Mouse (Mus musculus): ENCODE data around the gene Gm49776. TPM values are rescaled to one million over a fixed set of nuclear protein-coding genes. Genes with fewer than 3 reads are reported as not detected.
A peak's percentile ranks its signal among the peaks of the same experiment; 100 is the strongest.
"Not testable (repeated sequence)": the region's sequence is repeated elsewhere in the genome, so short reads cannot be mapped to it uniquely, and the experiment has no call there.

Gene Gm49776
- polyA plus RNA-seq (2016; fragmentation: Nextera tagmentation; extraction: Ambion mirVana) = 2.1 and 2.3 TPM in 2 replicates

DNA sequence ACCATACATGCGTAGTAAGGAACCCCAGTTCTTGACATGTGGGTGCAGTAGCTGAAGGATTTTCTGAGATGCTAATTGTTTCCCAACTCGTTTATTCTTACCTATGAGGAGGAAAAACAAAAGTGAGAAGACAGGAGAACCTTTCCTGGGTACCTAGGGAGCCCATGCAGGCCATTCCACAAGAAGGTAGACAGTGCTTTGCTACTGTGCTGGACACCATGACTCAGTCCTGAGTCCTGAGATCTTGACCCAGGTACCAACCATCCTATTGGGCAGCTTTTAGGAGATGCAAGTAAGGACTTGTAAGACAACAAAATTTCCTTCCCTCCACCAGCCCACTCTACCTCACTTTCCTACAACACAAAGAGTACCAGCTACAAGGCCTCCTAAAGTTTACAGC, at the start of gene Gm49776:
Gene Gm49776, minus strand, starts transcription at position 101 of the 400 bp plus-strand sequence.
- Histone ChIP-seq H3K9me3 (no peaks in the 10 kb centered on the region), H3K4me3 (no peak within 1 kb of the TSS), H3K4me1 (no peaks in the 10 kb centered on the region), H3K36me3 (peaks cover 90% of the 10 kb centered on the region), H3K9ac (no peak within 1 kb of the TSS), H3K27ac (no peak within 1 kb of the TSS), H3K27me3 (no peaks in the 10 kb centered on the region), H3K4me2 (replicated peaks) (no peak within 1 kb of the TSS)
- 93% methylated on average over 2 of the region's 2 CpGs for WGBS
- no peak for ATAC-seq (ENCODE audit: insufficient number of reproducible peaks, insufficient read depth, low FRiP score, low TSS enrichment)

DNA sequence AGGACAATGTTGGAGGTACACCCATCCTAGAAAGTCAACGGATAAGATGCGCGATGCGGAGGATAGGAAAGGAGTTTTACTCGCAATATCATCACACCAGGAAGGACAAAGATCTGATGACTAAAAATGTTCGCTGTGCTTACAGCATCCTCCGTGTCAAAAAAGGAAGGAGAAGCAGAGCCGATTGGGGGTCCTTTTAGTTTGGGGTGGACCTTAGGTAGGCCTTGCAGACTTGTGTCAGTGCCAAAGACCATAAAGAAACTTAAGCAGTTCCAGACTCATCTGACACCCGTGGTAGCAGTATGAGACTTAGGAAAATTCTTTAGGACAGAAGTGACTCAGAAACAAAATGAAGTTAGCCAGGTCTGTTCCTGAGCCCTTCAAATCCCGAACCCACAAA, 31.5 kb upstream of the Gm49776 start:
- H3K4me3 ChIP-seq = peak overlapping the region; percentile 71
- peaks cover 10% of the 10 kb centered on the region for H3K36me3 ChIP-seq
- peak overlapping the region; percentile 38; the same call in 1 of the 2 replicates for H3K9ac ChIP-seq
- H3K4me2 ChIP-seq (replicated peaks) = peak overlapping the region; percentile 95
- peaks cover 19% of the 10 kb centered on the region for H3K4me1 ChIP-seq
- peak overlapping the region; percentile 91 for H3K27ac ChIP-seq
- ATAC-seq (ENCODE audit: insufficient number of reproducible peaks, insufficient read depth, low FRiP score, low TSS enrichment) = 0 out of 2 replicates have a peak, but pooled peaks have one; percentile 3
- not testable (repeated sequence) for H3K9me3 ChIP-seq, H3K27me3 ChIP-seq
- WGBS = 4% methylated on average over 10 of the region's 10 CpGs

DNA sequence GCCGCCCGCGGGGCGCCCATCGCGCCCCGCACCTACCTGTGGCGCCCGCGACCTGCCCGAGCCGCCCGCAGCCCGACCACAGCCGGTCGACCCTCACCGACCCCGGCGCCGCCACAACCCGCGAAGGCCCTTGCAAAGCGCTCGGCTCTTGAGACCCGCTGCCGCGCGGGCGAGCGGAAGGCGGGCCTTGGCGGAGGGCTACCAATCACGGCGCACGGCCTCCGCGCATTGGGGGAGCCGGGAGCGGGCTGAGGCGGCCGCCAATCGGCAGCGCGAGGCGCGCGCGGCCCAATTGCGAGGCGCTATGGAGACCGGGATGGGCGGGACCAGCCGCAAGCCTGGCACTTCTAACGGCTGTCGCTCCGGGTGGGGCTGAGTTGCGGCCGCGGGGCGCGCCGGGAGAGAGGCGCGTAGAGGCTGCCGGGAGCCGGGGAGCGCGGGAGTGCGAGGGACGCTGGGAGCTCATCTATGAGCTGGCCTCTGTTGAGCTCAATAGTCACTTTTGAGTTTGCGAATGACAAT, 31.0 kb upstream of the Gm49776 start, which contains the start of gene Dgcr8:
Gene Dgcr8, minus strand, starts transcription at position 180 of the 522 bp plus-strand sequence.
- peak; percentile 99 for ATAC-seq (ENCODE audit: insufficient number of reproducible peaks, insufficient read depth, low FRiP score, low TSS enrichment)
- peaks cover 19% of the 10 kb centered on the region for H3K4me1 ChIP-seq
- H3K27ac ChIP-seq = peak within 1 kb of the TSS; percentile 91
- H3K4me2 ChIP-seq (replicated peaks) = peak within 1 kb of the TSS; percentile 95
- peak within 1 kb of the TSS; percentile 71 for H3K4me3 ChIP-seq
- H3K9me3 ChIP-seq = no peaks in the 10 kb centered on the region
- H3K36me3 ChIP-seq = peaks cover 14% of the 10 kb centered on the region
- under 1% methylated on average over 71 of the region's 71 CpGs for WGBS
- H3K9ac ChIP-seq = peak within 1 kb of the TSS; percentile 94
- H3K27me3 ChIP-seq = no peaks in the 10 kb centered on the region

DNA sequence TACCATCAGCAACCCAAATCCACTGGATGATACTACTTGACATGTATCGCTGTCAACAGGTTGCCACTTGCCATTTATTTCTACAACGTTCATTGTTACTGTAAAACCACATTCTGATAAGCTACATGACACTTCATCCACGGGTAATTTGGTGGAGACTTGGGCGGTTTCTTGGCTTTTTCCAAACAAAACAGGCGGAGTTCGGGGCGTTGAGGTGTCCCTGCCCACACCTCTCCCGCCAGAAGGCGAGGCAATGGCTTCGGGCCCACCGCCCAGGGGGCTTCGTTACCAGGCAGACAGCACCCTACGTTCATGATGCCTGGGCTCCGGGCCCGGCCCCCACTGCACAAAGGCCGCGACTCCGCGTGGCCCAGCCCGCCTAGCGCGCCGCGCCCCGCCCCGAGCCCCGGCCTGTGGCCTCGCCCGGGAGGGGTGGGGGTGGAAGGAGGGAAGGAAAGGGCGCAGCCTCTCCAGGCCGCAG, 30.5 kb upstream of the Gm49776 start:
- H3K4me1 ChIP-seq = peaks cover 19% of the 10 kb centered on the region
- WGBS = under 1% methylated on average over 31 of the region's 31 CpGs
- peaks cover 19% of the 10 kb centered on the region for H3K36me3 ChIP-seq
- H3K27ac ChIP-seq = peak overlapping the region; percentile 91
- no peaks in the 10 kb centered on the region for H3K9me3 ChIP-seq
- peak overlapping the region; percentile 94 for H3K9ac ChIP-seq
- peak overlapping the region; percentile 71 for H3K4me3 ChIP-seq
- peak; percentile 86 for ATAC-seq (ENCODE audit: insufficient number of reproducible peaks, insufficient read depth, low FRiP score, low TSS enrichment)
- no peaks in the 10 kb centered on the region for H3K27me3 ChIP-seq
- peak overlapping the region; percentile 95 for H3K4me2 ChIP-seq (replicated peaks)

DNA sequence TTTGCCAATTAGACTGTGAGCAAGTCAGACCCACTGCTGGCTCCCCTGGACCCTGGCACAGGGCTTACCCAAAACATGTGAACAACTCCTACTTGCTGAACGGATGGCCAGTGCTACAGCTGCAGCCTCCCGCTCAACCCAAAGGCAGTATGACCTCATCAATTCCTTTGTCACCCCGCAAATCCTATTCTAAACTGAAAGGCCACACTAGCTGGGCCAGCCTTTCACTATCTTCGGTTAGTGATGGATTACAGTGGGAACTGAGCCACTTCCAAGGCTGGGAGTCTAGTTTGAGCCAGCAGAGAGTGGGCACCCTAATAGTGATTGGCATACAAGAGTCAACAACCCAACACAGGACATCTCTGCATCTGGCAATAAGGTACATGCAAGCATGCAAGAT, 30.0 kb upstream of the Gm49776 start:
- H3K36me3 ChIP-seq = peaks cover 23% of the 10 kb centered on the region
- H3K4me1 ChIP-seq = peaks cover 19% of the 10 kb centered on the region
- H3K27me3 ChIP-seq = no peaks in the 10 kb centered on the region
- H3K9ac ChIP-seq = peak overlapping the region; percentile 94
- peak overlapping the region; percentile 71 for H3K4me3 ChIP-seq
- no peaks in the 10 kb centered on the region for H3K9me3 ChIP-seq
- 3% methylated on average over 4 of the region's 4 CpGs for WGBS
- H3K4me2 ChIP-seq (replicated peaks) = peak overlapping the region; percentile 95
- H3K27ac ChIP-seq = peak overlapping the region; percentile 91
- ATAC-seq (ENCODE audit: insufficient number of reproducible peaks, insufficient read depth, low FRiP score, low TSS enrichment) = no peak

DNA sequence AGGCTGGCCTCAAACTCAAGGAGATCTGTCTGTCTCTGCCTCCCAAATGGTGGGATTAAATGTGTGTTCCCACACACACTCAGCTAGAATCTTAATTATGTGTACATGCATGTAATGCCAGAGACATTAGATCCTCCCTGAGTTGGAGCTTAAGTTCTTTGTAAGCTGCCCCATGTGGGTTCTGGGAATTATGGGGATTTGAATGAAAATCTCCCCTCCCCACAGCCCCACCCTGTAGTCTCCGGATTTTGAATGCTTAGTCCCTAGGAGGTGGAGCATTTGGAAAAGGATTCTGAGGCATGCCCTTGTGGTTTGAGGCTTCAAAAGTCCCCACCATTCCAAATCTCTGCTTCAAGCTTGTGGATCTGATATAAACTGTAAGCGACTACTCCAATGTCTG, 17.0 kb upstream of the Gm49776 start:
- H3K27ac ChIP-seq = no peak overlapping the region
- no peaks in the 10 kb centered on the region for H3K9me3 ChIP-seq
- WGBS = 81% methylated on average over 2 of the region's 2 CpGs
- no peaks in the 10 kb centered on the region for H3K4me1 ChIP-seq
- no peaks in the 10 kb centered on the region for H3K27me3 ChIP-seq
- ATAC-seq (ENCODE audit: insufficient number of reproducible peaks, insufficient read depth, low FRiP score, low TSS enrichment) = no peak
- no peak overlapping the region for H3K9ac ChIP-seq
- peaks cover 90% of the 10 kb centered on the region for H3K36me3 ChIP-seq
- no peak overlapping the region for H3K4me2 ChIP-seq (replicated peaks)
- no peak overlapping the region for H3K4me3 ChIP-seq

DNA sequence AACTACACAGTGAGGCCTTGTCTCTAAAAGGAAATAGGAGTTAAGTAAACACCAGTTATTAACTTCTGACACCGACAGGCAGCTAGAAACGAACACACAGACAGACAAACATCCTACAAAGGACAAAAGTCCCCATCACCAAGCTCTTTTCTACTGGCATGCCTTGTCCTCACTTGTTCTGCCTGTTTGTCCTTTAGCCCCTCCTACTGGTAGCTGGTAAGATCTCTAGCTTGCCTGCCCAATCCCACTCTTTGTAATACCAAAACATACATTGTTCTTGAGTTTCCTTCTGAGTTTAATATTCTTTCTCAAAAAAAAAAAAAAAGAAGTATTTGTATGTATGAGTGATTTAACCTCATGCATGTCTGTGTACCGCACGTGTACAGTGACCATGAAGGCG, 10.1 kb upstream of the Gm49776 start:
- Histone ChIP-seq H3K27me3 (no peaks in the 10 kb centered on the region), H3K27ac (no peak overlapping the region), H3K4me3 (no peak overlapping the region), H3K9ac (no peak overlapping the region), H3K36me3 (peaks cover 84% of the 10 kb centered on the region), H3K4me2 (replicated peaks) (no peak overlapping the region), H3K4me1 (no peaks in the 10 kb centered on the region), H3K9me3 (no peaks in the 10 kb centered on the region)
- no peak for ATAC-seq (ENCODE audit: insufficient number of reproducible peaks, insufficient read depth, low FRiP score, low TSS enrichment)
- 94% methylated on average over 5 of the region's 5 CpGs for WGBS

DNA sequence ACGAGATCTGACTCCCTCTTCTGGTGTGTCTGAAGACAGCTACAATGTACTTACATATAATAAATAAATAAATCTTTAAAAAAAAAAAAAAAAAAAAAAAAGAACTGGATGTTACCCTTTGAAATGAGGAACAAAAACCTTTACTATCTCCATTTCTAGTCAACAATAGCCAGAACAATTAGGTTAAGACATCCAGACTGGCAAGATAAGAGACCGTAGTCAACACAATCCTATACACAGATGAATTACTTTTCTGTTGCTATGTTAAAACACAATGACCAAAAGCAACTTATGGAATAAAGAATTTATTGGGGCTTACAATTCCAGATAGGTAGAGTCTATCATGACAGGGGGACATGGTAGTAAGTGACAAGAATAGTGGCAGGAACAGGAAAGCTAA, 6.9 kb upstream of the Gm49776 start:
- Histone ChIP-seq H3K4me1 (no peaks in the 10 kb centered on the region), H3K27ac (no peak overlapping the region), H3K9me3 (no peaks in the 10 kb centered on the region), H3K36me3 (peaks cover 81% of the 10 kb centered on the region), H3K27me3 (no peaks in the 10 kb centered on the region), H3K9ac (no peak overlapping the region), H3K4me3 (no peak overlapping the region), H3K4me2 (replicated peaks) (no peak overlapping the region)
- whole genome bisulfite sequencing = 95% methylated on average over 2 of the region's 2 CpGs
- no peak for ATAC-seq (ENCODE audit: insufficient number of reproducible peaks, insufficient read depth, low FRiP score, low TSS enrichment)

DNA sequence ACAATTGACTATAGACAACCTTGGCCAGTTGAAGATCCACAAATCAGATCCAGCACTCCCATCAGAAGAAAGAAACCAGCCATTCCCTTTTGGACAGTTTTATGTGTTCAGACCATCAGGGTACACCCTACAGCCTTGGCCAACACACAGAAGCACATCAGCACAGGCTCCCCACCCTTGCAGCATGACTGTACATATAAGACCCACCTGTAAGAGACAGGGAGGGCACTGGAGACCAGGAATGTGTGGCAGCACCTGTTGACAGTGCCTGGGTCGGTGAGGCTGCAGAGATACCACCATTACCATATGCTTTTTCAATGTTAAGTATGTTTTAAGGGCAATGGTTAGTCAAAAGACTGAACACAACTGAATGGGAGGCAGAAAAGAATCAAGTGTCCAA, 4.3 kb downstream of the Gm49776 start:
- peaks cover 80% of the 10 kb centered on the region for H3K36me3 ChIP-seq
- no peak for ATAC-seq (ENCODE audit: insufficient number of reproducible peaks, insufficient read depth, low FRiP score, low TSS enrichment)
- 93% methylated on average over 1 of the region's 1 CpGs for WGBS

DNA sequence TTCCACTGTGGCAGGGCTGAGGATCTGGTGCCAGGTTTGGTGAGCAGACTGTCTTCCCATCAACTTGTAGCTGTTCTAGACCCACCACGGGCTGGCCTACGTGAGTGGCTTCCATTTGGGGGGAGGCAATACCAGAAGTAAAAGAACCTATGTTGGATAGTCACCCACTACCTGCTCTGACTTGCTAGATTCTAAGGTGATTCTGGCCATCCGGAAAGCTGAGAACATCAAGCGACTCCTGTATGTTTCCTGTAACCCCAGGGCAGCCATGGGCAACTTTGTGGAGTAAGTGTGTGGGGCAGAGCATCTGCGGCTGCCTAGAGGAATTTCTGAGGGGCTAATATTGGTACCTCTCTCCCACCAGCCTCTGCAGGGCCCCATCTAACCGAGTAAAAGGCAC, 5.4 kb downstream of the Gm49776 start:
- WGBS = 85% methylated on average over 6 of the region's 6 CpGs
- Histone ChIP-seq H3K4me1 (peaks cover 21% of the 10 kb centered on the region), H3K9ac (peak overlapping the region; percentile 2; the same call in 1 of the 2 replicates), H3K9me3 (no peaks in the 10 kb centered on the region), H3K36me3 (peaks cover 71% of the 10 kb centered on the region), H3K4me2 (replicated peaks) (no peak overlapping the region), H3K27ac (no peak overlapping the region), H3K4me3 (no peak overlapping the region), H3K27me3 (no peaks in the 10 kb centered on the region)
- ATAC-seq (ENCODE audit: insufficient number of reproducible peaks, insufficient read depth, low FRiP score, low TSS enrichment) = no peak

More for the DNA sequence above, 4.3 kb downstream of the Gm49776 start:
- Histone ChIP-seq H3K9ac (no peak overlapping the region), H3K4me1 (peaks cover 21% of the 10 kb centered on the region), H3K4me3 (no peak overlapping the region), H3K27ac (no peak overlapping the region), H3K27me3 (no peaks in the 10 kb centered on the region), H3K9me3 (no peaks in the 10 kb centered on the region), H3K4me2 (replicated peaks) (no peak overlapping the region)

DNA sequence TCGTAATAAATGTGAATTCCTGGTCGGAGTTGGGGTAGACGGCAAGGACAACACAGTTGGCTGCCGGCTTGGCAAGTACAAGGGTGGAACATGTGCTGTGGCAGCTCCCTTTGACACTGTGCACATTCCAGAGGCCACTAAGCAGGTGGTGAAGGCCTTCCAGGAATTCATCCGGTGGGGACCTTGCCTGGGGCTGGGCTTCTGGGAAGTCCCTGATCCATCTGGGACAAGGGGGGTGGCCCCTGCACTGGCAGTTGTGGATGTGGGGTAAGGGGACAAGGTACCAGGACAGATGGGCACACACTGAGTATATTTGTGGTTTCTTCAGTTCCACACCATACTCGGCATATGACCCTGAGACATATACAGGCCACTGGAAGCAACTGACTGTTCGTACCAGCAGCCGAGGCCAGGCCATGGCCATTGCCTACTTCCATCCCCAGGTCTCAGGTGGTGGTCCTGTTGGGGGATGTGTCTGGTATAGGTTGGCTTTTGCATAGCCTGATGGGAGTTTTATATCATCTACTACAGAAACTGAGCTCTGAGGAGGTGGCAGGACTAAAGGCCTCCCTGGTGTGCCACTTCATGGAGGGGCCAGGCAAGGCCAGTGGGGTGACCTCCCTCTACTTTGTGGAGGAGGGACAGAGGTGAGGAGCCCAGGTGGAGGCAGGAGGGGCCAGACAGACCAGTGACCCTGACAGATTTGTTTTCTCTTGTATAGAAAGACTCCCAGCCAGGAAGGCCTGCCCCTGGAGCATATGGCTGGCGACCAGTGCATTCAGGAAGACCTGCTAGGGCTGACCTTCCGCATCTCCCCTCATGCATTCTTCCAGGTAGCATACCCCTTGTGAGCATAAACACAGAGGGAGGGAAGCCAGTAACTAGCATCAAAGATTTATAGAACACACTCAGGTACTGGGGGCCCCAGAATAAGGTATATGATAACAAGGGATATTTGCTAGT, 7.0 kb downstream of the Gm49776 start:
- no peak for ATAC-seq (ENCODE audit: insufficient number of reproducible peaks, insufficient read depth, low FRiP score, low TSS enrichment)
- Histone ChIP-seq H3K27me3 (no peaks in the 10 kb centered on the region), H3K4me3 (peak overlapping the region; percentile 84; the same call in 1 of the 2 replicates), H3K4me1 (peaks cover 32% of the 10 kb centered on the region), H3K36me3 (peaks cover 66% of the 10 kb centered on the region), H3K9ac (peak overlapping the region; percentile 25; the same call in 1 of the 2 replicates), H3K4me2 (replicated peaks) (peak overlapping the region; percentile 77), H3K9me3 (no peaks in the 10 kb centered on the region), H3K27ac (no peak overlapping the region)
- WGBS = 72% methylated on average over 10 of the region's 10 CpGs
